Mouse (Mus musculus) kidney, postnatal 4 days (tissue): ENCODE data around the gene Abhd5.
"Not testable (repeated sequence)": the region's sequence is repeated elsewhere in the genome, so short reads cannot be mapped to it uniquely, and the experiment has no call there.

Source experiments
- DNase-seq, 2 experiments: peaks; one replicate each; pipeline ENCODE4 v3.0.0; 2021; ENCODE audit warnings: mixed read lengths in 2 of 2

Gene Abhd5

DNA sequence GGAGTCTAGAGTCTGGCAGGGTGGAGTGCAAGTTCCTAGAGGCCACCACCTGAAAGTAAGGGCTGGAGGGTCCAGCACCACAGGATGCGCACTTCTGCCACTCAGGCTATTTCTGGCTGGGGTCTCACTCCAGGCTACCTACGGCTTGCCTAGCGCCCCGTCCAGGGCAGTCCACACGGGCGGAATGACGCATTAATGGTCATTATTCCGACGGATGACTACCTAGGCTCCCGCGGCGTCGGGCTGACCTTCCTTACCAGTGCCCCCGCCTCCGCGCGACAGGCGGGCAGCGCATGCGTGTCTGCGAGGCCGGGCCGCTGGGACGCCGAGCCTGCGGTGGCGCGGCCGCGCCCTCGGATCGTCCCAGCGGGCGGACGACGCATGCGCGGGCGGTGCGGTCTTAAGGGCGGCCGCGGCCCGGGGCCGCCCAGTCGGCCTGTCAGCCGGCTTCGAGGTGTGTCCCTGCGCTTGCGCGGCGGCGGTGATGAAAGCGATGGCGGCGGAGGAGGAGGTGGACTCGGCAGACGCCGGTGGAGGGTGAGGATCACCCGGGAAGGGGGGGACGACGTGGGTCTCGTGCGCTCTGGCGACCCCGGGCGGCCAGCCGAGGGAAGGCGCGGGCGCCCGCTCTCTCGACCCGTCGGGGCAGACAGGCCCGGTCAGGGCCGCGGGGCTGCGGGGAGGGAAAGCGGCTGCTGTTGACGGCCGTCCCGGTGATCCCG is at the start of gene Abhd5:
Gene Abhd5, plus strand, starts transcription at position 306 of the 722 bp plus-strand sequence.
- DNase-seq = peak; percentile 97 to 98

- DNase-seq = no peak
Observed at GRCm38 (mm10) chr9:122305302-122305701, 46.1 kb upstream of the Abhd5 start.

GRCm38 (mm10) chr9:122309013-122309980 is 42.1 kb upstream of the Abhd5 start:
- DNase-seq = peak; percentile 23 to 35

GRCm38 (mm10) chr9:122310613-122311049 is 40.8 kb upstream of the Abhd5 start:
- DNase-seq = peak; percentile 89 to 91

DNA sequence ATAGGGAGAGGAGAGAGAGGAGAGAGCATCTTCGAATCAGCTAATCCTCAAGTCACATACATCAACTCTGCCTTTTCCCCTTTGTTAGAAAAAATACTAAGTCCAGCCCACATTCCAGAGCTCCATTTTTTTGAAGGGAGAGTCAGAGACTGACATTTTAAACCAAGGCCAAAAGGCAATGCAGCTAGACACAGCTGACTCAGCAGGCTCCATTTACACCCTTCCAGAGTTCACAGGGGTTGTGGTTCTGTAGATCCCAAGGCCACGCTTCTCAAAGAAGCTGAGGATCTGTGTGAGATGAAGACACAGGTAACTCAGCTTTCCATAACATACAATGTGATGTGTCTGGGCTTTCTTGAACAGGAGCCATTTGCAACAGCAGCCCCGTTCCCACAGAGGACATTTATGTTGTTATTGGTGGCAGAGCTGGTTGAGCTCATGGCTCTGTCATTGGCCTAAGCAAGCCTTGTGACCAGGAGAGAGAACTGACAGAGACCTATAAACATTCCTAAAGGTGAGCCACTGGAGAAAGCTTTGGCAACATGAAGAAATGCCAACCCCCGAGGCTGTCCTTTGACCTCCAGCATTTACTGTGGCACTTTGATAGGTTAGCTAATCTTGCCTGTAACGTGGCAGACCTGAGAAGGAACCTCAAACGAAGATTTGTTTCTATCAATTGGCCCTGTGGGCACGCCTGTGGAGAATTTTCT is 40.2 kb upstream of the Abhd5 start:
- DNase-seq = peak; percentile 30 to 52

DNA sequence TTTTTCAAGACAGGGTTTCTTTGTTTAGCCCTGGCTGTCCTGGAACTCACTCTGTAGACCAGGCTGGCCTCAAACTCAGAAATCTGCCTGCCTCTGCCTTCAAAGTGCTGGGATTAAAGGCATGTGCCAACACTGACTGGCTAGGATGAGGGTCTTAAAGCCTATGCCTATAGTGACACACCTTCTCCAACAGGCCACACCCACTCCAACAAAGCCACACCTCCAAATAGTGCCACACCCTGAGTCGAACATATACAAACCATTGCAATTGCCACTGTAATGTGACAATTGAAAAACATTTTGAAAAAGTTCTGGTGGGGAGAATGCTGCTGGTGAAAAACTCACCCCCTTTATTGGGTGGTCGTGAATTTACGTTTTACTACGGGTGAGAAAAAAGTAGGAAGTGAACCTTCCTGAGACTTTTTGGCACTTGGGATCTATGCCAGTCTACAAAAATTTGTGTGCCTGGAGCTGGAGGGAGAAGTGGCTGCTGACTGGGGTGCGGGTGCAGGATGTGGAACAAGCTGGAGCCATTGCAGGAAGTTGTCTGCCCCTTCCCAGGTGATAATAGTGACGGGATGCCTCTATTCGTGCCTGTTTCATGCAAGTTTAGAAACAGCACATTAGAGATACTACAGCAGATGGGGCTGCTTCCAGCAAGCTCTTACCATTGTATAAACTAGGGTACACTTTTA is 39.0 kb upstream of the Abhd5 start:
- no peak for DNase-seq

- not testable (repeated sequence) for DNase-seq
Observed at GRCm38 (mm10) chr9:122313128-122313527, 38.3 kb upstream of the Abhd5 start.

DNA sequence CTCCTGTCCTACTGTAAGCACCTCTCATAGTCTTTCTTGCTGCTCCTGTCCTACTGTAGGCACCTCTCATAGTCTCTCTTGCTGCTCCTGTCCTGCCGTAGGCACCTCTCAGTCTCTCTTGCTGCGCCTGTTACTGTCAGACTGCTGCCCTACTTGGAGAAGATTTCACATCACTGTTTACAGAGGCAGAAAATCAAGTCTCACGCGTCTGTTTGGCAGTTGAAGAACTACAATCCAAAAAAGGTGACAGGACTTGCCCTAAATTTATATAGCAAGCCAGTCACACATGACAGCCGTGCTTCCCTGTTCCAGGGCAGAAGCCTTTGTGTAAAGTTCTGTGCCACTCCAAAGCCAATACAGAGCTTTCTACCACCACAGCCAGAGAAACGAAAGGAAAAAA is 37.0 kb upstream of the Abhd5 start:
- DNase-seq = no peak

- DNase-seq = no peak
Observed at GRCm38 (mm10) chr9:122314942-122315341, 36.5 kb upstream of the Abhd5 start.

GRCm38 (mm10) chr9:122315501-122315900 is 35.9 kb upstream of the Abhd5 start:
- DNase-seq = no peak

GRCm38 (mm10) chr9:122316562-122316961 is 34.8 kb upstream of the Abhd5 start:
- no peak for DNase-seq

- no peak for DNase-seq
Observed at GRCm38 (mm10) chr9:122320626-122321025, 30.8 kb upstream of the Abhd5 start.

- DNase-seq = no peak
Observed at GRCm38 (mm10) chr9:122322356-122322755, 29.1 kb upstream of the Abhd5 start.

DNA sequence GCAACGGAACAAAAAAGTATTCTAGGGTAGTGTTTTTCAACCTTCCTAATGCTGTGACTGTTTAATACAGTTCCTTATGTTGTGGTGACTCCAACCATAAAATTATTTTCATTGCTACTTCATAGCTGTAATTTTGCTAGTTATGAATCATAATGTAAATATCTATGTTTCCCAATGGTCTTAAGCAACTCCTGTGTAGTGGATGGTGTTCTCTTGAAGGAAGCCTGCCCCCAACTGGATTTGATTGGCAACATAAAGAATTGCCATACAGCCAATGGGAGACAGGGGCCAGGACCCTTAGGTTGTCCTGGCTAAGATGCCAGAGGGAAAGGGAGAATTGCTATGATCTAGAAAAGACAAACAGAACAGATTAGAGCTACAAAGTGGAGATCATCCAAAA is 25.4 kb upstream of the Abhd5 start:
- no peak for DNase-seq

GRCm38 (mm10) chr9:122328199-122328598 is 23.2 kb upstream of the Abhd5 start:
- no peak for DNase-seq

- no peak for DNase-seq
Observed at GRCm38 (mm10) chr9:122336677-122337076, 14.7 kb upstream of the Abhd5 start.

- DNase-seq = peak; percentile 13 to 28
Observed at GRCm38 (mm10) chr9:122337510-122337931, 13.9 kb upstream of the Abhd5 start.

- no peak for DNase-seq
Observed at GRCm38 (mm10) chr9:122339972-122340371, 11.4 kb upstream of the Abhd5 start.

DNA sequence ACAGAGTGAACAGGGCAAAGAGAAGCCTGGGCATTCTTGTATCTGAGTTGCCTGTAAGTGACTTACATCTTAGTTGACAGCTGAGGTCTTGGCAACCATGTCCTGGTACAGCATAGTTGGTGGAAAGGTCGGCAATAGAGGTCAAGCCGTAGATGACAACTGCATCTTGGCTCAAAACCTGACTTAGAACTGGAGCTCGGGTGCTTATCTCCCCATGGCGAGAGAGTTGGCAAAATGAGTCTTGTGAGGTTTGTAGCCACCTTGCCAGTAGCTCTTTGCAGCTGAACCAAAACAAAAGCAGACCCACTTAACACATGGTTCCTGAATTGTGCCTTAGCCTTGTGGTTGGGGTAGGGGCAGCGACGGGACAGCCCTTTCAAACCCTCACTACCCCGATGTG is 8.0 kb upstream of the Abhd5 start:
- no peak for DNase-seq

- DNase-seq = no peak
Observed at GRCm38 (mm10) chr9:122344560-122344959, 6.8 kb upstream of the Abhd5 start.

GRCm38 (mm10) chr9:122345291-122345690 is 6.1 kb upstream of the Abhd5 start:
- DNase-seq = no peak

GRCm38 (mm10) chr9:122346059-122346458 is 5.3 kb upstream of the Abhd5 start:
- DNase-seq = no peak
